Mouse (Mus musculus): ENCODE measurements around the gene Fgfr2. TPM values are rescaled to one million over a fixed set of nuclear protein-coding genes. Genes with fewer than 3 reads are reported as not detected.

Fgfr2 gene
- polyA plus RNA-seq, 1 experiment from 2014 or later, result 34.1 TPM

DNA sequence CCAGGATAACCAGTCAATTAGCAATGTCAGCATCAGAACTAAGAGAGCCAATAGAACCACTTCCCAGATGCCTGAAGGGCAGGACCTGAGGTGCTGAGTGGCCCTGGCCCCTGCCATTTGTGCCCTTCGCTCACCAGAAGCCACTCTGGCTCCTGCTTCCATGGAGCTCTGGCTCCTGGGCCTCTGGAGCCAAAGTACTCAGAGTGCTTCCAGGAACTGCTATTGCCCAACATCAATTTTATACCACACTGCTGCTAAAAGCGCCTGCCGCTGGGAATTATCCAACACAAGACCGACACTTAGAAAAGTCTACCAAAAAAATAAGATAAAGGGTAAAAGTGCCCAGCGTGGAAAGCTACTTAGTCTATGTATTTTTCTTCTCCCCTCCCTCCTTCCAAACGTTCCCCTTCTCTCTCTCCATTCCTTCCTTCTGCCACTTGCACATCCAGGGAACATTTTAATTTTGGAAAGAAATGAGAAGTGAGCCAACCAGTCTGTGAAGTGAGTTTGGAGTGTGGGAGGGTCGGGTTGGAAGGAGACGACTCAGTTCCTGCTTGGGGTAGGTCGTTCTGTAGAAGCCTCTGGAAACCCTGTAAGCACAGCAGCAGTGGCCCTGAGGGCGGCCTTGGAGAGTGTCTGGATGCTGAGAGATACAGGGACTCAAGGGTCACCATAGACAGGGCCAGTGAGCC lies 1216.5 kb downstream of the Fgfr2 start:
- no peak for ATAC-seq (ENCODE audit: insufficient number of reproducible peaks, low FRiP score)
- no peaks in the 10 kb centered on the region for H3K27me3 ChIP-seq (replicated peaks)
- no peak overlapping the region for H3K4me2 ChIP-seq
- no peaks in the 10 kb centered on the region for H3K36me3 ChIP-seq
- 78% methylated on average over 10 of the region's 10 CpGs for WGBS
- no peak overlapping the region for H3K9ac ChIP-seq
- H3K27ac ChIP-seq (ENCODE audit: poor library complexity, severe bottlenecking), result no peak overlapping the region
- H3K4me3 ChIP-seq, result no peak overlapping the region
- no peaks in the 10 kb centered on the region for H3K4me1 ChIP-seq (replicated peaks)
- H3K9me3 ChIP-seq (replicated peaks), result no peaks in the 10 kb centered on the region

DNA sequence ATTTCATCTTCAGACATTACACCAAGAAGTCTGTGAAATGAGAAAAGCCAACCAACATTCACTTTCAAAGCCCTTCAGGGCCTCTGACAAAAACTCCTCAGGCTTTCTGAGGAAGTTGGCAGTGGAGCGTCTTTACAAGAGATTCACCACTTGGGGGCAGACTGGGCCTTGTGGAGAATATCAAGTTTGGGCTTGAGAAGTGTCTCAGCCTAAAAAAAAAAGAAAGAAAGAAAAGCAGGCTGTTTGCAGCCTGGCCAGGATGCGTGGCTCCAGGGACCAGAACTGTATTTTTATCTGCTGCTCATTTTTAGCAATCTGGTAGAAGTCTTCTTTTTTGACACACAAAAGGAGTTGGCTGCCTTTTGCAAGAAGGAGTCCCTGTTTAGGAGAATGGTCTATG lies 1223.8 kb downstream of the Fgfr2 start:
- H3K4me2 ChIP-seq, result no peak overlapping the region
- H3K4me1 ChIP-seq (replicated peaks), result no peaks in the 10 kb centered on the region
- no peak for ATAC-seq (ENCODE audit: insufficient number of reproducible peaks, low FRiP score)
- H3K27me3 ChIP-seq (replicated peaks), result 0 out of 2 replicates have a peak, but pooled peaks cover 7% of the 10 kb centered on the region
- 7% methylated on average over 2 of the region's 2 CpGs for WGBS
- no peaks in the 10 kb centered on the region for H3K36me3 ChIP-seq
- H3K9me3 ChIP-seq (replicated peaks), result peaks cover 10% of the 10 kb centered on the region
- H3K9ac ChIP-seq, result no peak overlapping the region
- no peak overlapping the region for H3K4me3 ChIP-seq
- H3K27ac ChIP-seq (ENCODE audit: poor library complexity, severe bottlenecking), result no peak overlapping the region

DNA sequence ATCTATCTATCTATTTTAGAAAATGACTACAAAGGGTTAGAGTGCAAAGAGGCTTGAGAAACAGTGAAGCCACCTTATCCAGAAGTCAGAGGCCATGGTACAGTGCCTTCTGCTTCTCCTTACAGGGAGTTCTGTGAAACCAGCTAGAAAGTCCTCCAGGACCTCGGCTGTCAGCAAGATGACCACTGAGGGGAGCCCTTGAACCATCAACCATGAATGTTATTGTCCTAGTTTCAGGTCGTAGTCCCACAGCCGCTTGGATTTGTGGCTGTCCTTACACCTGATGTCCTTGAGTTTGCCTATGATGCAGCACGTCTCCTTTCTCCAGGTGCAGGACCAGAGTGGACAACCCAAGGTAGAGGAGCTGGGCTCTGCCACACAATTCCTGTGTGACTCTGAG lies 1225.9 kb downstream of the Fgfr2 start:
- Histone ChIP-seq H3K9me3 (replicated peaks) (peaks cover 18% of the 10 kb centered on the region), H3K4me3 (no peak overlapping the region), H3K27me3 (replicated peaks) (0 out of 2 replicates have a peak, but pooled peaks cover 7% of the 10 kb centered on the region), H3K36me3 (no peaks in the 10 kb centered on the region), H3K4me2 (no peak overlapping the region), H3K4me1 (replicated peaks) (no peaks in the 10 kb centered on the region), H3K9ac (no peak overlapping the region), H3K27ac (ENCODE audit: poor library complexity, severe bottlenecking) (no peak overlapping the region)
- no peak for ATAC-seq (ENCODE audit: insufficient number of reproducible peaks, low FRiP score)
- 23% methylated on average over 4 of the region's 4 CpGs for WGBS

DNA sequence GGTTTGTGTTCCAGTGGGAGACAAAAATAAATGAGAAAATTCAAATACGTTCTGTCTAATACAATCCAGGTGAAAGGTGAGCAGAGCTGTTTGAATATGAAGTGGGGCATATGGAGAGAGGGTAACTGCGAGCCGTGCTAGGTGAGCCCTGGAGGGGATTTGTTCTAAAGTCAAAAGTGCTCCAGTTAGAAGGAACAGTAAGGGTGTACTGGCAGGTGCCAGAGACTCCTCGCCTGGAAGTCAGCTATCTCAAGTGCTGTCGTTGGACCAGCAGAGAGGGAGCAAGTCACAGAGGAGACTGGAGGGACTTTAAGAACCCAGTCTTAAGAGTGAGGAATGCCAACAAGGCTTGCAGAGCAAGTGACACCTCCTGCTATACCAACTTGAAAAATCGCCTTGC lies 1240.3 kb downstream of the Fgfr2 start:
- Histone ChIP-seq H3K9me3 (replicated peaks) (no peaks in the 10 kb centered on the region), H3K4me3 (no peak overlapping the region), H3K36me3 (no peaks in the 10 kb centered on the region), H3K27me3 (replicated peaks) (peaks cover 40% of the 10 kb centered on the region), H3K9ac (no peak overlapping the region), H3K4me2 (no peak overlapping the region), H3K27ac (ENCODE audit: poor library complexity, severe bottlenecking) (no peak overlapping the region), H3K4me1 (replicated peaks) (peaks cover 5% of the 10 kb centered on the region)
- ATAC-seq (ENCODE audit: insufficient number of reproducible peaks, low FRiP score), result no peak
- WGBS, result 51% methylated on average over 6 of the region's 6 CpGs

DNA sequence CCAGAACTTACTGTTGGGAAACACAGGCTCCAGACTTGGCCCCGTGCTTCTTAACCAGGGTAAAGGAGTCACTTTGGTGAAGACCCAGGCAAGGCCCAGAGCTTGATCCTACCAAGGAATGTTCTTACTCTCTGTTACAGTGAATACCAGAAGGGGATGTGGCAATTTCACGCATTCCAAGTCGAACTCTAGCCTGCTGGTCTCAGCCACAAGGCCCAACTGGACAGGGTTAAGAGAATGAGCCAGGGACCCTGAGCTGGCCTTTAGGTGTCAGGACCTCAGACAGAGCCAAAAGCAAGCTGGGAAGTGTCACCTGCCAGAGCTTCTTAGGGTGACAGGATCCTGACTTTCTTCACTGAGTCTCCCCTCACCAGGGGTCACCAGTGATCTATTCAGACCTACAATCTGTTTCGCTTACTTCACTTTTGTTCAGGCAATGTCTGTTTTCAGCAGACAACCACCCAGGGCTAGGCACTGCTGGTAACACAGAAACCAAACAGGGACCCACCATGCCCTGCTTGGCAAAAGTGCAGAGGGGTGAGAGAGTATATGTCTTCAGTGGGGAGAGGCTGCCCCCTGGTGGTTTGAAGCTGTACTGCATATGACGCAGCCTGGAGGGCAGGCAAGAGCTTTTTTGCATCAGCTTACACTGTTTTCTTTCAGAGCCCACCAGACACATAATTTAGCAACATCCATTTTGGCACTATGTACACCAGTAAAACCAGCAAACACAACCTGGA lies 1241.1 kb downstream of the Fgfr2 start:
- no peak overlapping the region for H3K27ac ChIP-seq (ENCODE audit: poor library complexity, severe bottlenecking)
- ATAC-seq (ENCODE audit: insufficient number of reproducible peaks, low FRiP score), result 0 out of 2 replicates have a peak, but pooled peaks have one; percentile 36
- no peaks in the 10 kb centered on the region for H3K36me3 ChIP-seq
- no peak overlapping the region for H3K4me3 ChIP-seq
- WGBS, result 53% methylated on average over 5 of the region's 5 CpGs
- H3K9ac ChIP-seq, result no peak overlapping the region
- H3K4me1 ChIP-seq (replicated peaks), result no peaks in the 10 kb centered on the region
- peaks cover 36% of the 10 kb centered on the region for H3K27me3 ChIP-seq (replicated peaks)
- H3K4me2 ChIP-seq, result no peak overlapping the region
- no peaks in the 10 kb centered on the region for H3K9me3 ChIP-seq (replicated peaks)

DNA sequence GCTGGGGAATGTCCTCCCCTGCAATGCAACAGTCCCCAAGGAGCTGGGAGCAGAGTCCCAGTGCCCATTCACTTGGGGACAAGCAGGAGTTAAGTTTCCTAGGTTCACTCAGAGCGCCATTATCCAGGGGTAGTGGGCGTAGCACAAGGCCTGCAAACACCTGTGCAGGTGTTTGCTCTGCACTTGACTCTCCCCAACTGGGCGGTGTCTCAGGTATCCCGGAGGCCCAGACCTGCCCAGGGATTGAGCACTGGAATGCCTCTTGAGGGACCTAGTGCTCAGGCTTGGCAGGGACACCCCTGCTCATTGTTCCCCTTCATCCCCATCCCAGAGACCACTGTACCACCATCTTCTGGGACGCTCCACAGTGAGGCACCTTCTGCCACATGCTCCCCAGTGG lies 1243.0 kb downstream of the Fgfr2 start:
- no peak overlapping the region for H3K27ac ChIP-seq (ENCODE audit: poor library complexity, severe bottlenecking)
- WGBS, result 72% methylated on average over 5 of the region's 5 CpGs
- H3K4me2 ChIP-seq, result no peak overlapping the region
- no peaks in the 10 kb centered on the region for H3K9me3 ChIP-seq (replicated peaks)
- no peaks in the 10 kb centered on the region for H3K36me3 ChIP-seq
- peaks cover 32% of the 10 kb centered on the region for H3K27me3 ChIP-seq (replicated peaks)
- no peak overlapping the region for H3K9ac ChIP-seq
- no peak overlapping the region for H3K4me3 ChIP-seq
- ATAC-seq (ENCODE audit: insufficient number of reproducible peaks, low FRiP score), result no peak
- no peaks in the 10 kb centered on the region for H3K4me1 ChIP-seq (replicated peaks)

DNA sequence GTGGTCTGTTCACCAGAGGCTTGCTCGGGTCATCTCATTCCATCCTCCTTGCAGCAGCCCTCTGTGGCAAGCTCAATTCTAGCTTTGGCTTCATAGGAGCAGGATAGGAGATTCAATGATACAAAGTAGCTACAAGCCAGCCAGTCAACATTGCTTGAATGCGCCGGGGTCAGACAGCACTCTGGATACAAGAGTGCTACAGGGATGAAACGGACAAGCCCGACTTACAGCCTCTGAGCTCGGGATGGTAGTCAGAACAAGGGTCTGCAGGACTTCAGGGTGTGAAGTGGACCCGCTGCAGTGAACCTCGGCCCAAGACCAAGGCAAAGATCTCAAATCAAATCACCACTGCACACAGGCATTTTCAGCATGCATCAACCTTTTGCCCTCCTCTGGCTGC lies 1244.3 kb downstream of the Fgfr2 start:
- no peak for ATAC-seq (ENCODE audit: insufficient number of reproducible peaks, low FRiP score)
- Histone ChIP-seq H3K4me2 (no peak overlapping the region), H3K9me3 (replicated peaks) (no peaks in the 10 kb centered on the region), H3K9ac (no peak overlapping the region), H3K4me1 (replicated peaks) (no peaks in the 10 kb centered on the region), H3K27ac (ENCODE audit: poor library complexity, severe bottlenecking) (no peak overlapping the region), H3K4me3 (no peak overlapping the region), H3K36me3 (no peaks in the 10 kb centered on the region), H3K27me3 (replicated peaks) (peaks cover 31% of the 10 kb centered on the region)
- 54% methylated on average over 8 of the region's 8 CpGs for WGBS

DNA sequence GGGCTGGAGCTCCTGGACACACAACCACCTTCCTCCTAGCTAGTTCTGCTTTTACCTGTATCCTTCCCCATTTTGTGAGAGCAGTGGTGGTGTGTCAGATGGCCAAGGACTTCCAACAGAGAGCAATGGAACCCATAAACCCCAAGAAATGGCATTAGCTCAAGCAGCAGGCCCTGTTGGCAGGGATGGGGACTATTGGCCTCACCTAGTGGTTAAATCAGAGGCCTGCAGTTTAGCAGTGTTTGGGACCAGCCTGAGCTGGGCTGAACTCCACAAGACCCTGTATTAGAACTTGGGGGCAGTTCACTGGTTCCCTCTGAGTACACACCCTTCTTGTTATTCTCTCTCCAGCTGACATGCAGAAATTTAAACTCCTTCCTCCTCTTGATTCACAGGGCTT lies 1262.0 kb downstream of the Fgfr2 start:
- no peak overlapping the region for H3K27ac ChIP-seq (ENCODE audit: poor library complexity, severe bottlenecking)
- H3K4me1 ChIP-seq (replicated peaks), result no peaks in the 10 kb centered on the region
- H3K9ac ChIP-seq, result no peak overlapping the region
- H3K27me3 ChIP-seq (replicated peaks), result no peaks in the 10 kb centered on the region
- H3K9me3 ChIP-seq (replicated peaks), result no peaks in the 10 kb centered on the region; the same call in 1 of the 2 replicates
- H3K4me2 ChIP-seq, result no peak overlapping the region
- H3K36me3 ChIP-seq, result no peaks in the 10 kb centered on the region
- H3K4me3 ChIP-seq, result no peak overlapping the region
- ATAC-seq (ENCODE audit: insufficient number of reproducible peaks, low FRiP score), result no peak

DNA sequence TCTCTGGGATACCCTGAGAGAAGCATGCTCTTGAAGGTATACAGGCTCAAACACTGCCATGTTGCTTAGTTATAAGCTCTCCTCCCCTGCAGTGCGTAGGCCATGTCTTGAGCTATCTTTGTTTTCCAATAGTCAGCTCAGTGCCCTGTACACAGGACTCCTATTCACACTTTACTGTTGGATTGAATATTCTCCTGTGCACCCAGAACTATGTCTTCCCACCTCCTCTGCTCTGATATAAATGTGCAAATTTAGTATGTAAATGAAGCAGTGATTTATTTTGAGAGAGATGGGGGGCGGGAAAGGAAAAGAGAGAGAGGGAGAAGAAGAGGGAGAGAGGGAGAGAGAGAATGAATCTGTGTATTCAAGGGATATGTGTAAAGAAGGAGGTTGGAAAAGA lies 1267.5 kb downstream of the Fgfr2 start:
- WGBS, result 90% methylated on average over 2 of the region's 2 CpGs
- Histone ChIP-seq H3K4me2 (no peak overlapping the region), H3K27me3 (replicated peaks) (no peaks in the 10 kb centered on the region), H3K9ac (no peak overlapping the region), H3K27ac (ENCODE audit: poor library complexity, severe bottlenecking) (no peak overlapping the region), H3K4me3 (no peak overlapping the region), H3K36me3 (no peaks in the 10 kb centered on the region), H3K4me1 (replicated peaks) (no peaks in the 10 kb centered on the region), H3K9me3 (replicated peaks) (no peaks in the 10 kb centered on the region; the same call in 1 of the 2 replicates)
- no peak for ATAC-seq (ENCODE audit: insufficient number of reproducible peaks, low FRiP score)

DNA sequence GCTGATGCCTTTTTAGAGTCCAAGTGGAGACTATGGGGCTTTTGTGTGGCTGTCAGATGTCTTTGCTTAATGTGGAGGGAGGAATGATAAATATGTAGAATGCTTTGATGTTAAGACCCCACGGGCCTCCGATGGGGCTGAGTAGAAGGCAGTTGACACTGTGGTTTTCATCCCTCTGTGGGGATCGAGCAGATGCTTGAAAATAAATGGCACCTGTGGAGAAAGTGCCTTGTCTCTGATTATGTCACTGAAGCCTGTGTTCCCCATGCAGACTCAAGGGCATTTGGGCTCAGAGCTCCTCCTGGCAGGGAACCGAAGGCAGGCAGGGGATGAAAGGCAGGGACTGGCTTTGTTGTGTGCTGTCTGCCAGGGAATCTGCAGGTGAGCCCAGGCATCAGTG lies 1272.6 kb downstream of the Fgfr2 start:
- H3K27ac ChIP-seq (ENCODE audit: poor library complexity, severe bottlenecking), result no peak overlapping the region
- no peaks in the 10 kb centered on the region for H3K9me3 ChIP-seq (replicated peaks)
- ATAC-seq (ENCODE audit: insufficient number of reproducible peaks, low FRiP score), result no peak
- H3K9ac ChIP-seq, result no peak overlapping the region
- H3K36me3 ChIP-seq, result no peaks in the 10 kb centered on the region
- H3K4me1 ChIP-seq (replicated peaks), result no peaks in the 10 kb centered on the region
- whole genome bisulfite sequencing, result 27% methylated on average over 4 of the region's 4 CpGs
- no peak overlapping the region for H3K4me3 ChIP-seq
- H3K4me2 ChIP-seq, result no peak overlapping the region
- H3K27me3 ChIP-seq (replicated peaks), result 0 out of 2 replicates have a peak, but pooled peaks cover 9% of the 10 kb centered on the region

DNA sequence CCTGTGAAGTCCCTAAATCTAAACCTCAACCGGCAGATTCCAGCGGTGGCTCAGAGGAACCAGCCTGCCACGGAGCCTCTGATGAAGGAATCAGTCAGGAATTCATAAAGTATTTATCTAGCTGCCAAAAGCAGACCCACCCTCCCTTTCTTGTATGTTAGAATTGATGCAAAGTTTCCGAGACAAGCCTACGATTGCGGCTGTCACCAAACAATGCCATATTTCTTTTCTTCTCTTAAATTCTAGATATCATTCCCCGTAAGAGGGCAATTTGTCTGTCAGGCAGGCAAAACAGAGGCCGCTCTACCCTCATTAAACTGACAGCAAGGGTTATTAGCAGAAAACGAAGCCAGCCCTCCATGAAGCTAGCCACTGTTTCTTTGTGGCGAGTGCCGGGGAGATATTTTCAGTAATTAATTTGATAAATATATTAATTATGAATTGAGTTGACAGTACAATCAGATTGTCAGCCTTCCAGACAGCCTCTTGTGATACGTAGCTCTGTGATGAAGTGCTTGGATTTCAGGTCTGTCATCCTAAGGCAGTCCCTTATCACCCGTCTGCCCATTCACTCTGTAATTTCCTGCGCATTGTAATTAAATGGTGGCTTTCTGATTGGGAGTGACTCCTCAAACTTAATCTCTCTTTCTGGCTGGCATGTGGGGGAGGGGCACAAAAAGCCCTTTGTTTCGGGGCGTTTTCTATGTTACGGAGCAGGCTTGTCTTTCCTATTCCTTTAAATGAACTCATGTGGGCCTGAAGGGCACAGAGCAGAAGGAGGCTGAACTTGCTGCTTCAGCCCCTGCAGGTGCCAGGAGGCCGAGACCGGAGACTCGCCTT lies 1276.9 kb downstream of the Fgfr2 start:
- H3K9ac ChIP-seq, result no peak overlapping the region
- H3K27ac ChIP-seq (ENCODE audit: poor library complexity, severe bottlenecking), result no peak overlapping the region
- H3K27me3 ChIP-seq (replicated peaks), result 0 out of 2 replicates have a peak, but pooled peaks cover 9% of the 10 kb centered on the region
- WGBS, result 44% methylated on average over 20 of the region's 20 CpGs
- no peaks in the 10 kb centered on the region for H3K36me3 ChIP-seq
- no peak for ATAC-seq (ENCODE audit: insufficient number of reproducible peaks, low FRiP score)
- no peaks in the 10 kb centered on the region for H3K9me3 ChIP-seq (replicated peaks)
- no peaks in the 10 kb centered on the region for H3K4me1 ChIP-seq (replicated peaks)
- no peak overlapping the region for H3K4me2 ChIP-seq
- H3K4me3 ChIP-seq, result no peak overlapping the region
